8 mouse cellular contexts compared by ENCODE assay signal in the genomic region with DNA sequence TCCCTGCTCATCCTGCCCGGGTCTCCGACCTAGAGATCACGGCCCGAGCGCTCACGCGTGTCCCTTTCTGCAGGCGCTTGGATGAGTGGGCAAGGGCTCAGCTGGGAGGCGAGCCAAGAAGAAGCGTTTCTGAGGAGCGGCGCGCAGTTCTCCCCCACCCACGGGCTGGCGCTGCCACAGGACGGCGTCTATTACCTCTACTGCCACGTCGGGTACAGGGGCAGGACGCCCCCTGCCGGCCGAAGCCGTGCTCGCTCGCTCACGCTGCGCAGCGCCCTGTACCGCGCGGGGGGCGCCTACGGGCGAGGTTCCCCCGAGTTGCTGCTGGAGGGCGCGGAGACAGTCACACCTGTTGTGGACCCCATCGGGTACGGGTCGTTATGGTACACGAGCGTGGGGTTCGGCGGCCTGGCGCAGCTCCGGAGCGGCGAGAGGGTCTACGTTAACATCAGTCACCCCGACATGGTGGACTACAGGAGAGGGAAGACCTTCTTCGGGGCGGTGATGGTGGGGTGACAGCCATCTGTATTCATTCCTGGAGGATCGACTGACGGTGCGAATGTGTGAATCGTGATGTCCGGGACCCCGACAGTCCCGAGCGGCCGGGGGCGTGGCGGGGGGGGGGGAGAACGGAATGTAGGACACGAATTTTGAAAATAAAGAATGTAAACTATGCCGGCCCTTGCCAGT. TPM values are rescaled to one million over a fixed set of nuclear protein-coding genes. Genes with fewer than 3 reads are reported as not detected.
DNase-seq lines count a peak whose midpoint lies in the region; ATAC-seq and TF ChIP-seq lines count a peak whose summit lies in the region.

No protein-coding gene starts in this region.

- in situ Hi-C loops in Patski (cut with MboI; ENCODE audit: low pct_unique_long_range_greater_than_20kb): no loop called here

- H3K27me3 ChIP-seq in Patski: no peaks in the 10 kb centered on the region
- peaks cover 8% of the 10 kb centered on the region; the same call in 1 of the 2 replicates for H3K27me3 ChIP-seq in hindbrain, postnatal 0 days (ENCODE audit: insufficient read depth, low read length)

- TF ChIP-seq CTCF in Patski (IDR thresholded peaks at IDR 0.05): peak; percentile 100
- TF ChIP-seq CTCF in hindbrain, postnatal 0 days (IDR thresholded peaks at IDR 0.05; ENCODE audit: low read depth): peak; percentile 75

- H3K4me2 ChIP-seq in hindbrain, postnatal 0 days (ENCODE audit: low read depth, low read length): peak overlapping the region; percentile 69

- intact Hi-C loops in left cerebral cortex, postnatal 14 days (cut with DNase I): no loop called here

- WGBS in hindbrain, postnatal 0 days: 1% methylated on average over 66 of the region's 66 CpGs

- peak; percentile 13 for DNase-seq in Patski (ENCODE audit: low read depth, low spot score)
- DNase-seq in cerebellum, postnatal 36 days: peak; percentile 39 to 68
- peak; percentile 70 for DNase-seq in gastrocnemius, adult 18-20 months (ENCODE audit: low spot score)
- DNase-seq in hindbrain, postnatal 0 days (ENCODE audit: low spot score): peak; percentile 85
- DNase-seq in left cerebral cortex, postnatal 14 days (ENCODE audit: low spot score in 2 of 2): peak; percentile 85 to 94
- DNase-seq in right cerebral cortex, postnatal 14 days: peak; percentile 90
- DNase-seq in urinary bladder, postnatal 25 days (ENCODE audit: low spot score): peak; percentile 74

- POLR2A ChIA-PET in Patski (lab: Charles Lee): no interaction called here

- H3K4me3 ChIP-seq in hindbrain, postnatal 0 days (ENCODE audit: low read length): peak overlapping the region; percentile 42

- H3K27ac ChIP-seq in hindbrain, postnatal 0 days: no peak overlapping the region

- ATAC-seq in Patski: peak; percentile 27
- peak; percentile 92 for ATAC-seq in hindbrain, postnatal 0 days
- peak; percentile 79 for ATAC-seq in megakaryocyte progenitor cell, adult 5-6 weeks (replicated peaks; ENCODE audit: poor library complexity)

- H3K4me1 ChIP-seq in hindbrain, postnatal 0 days (ENCODE audit: insufficient read depth, low read length): no peaks in the 10 kb centered on the region

- CTCF ChIA-PET in Patski (lab: Charles Lee): interaction anchor here (0.7 to 1.1 kb wide), 2 partner anchors 11 to 36 kb away, joined by 3 read pairs; no protein-coding TSS in a partner anchor

- H3K9ac ChIP-seq in hindbrain, postnatal 0 days (replicated peaks; ENCODE audit: low read length): peak overlapping the region; percentile 22

- no peaks in the 10 kb centered on the region for H3K9me3 ChIP-seq in hindbrain, postnatal 0 days (ENCODE audit: low read length)

- no peaks in the 10 kb centered on the region for H3K36me3 ChIP-seq in hindbrain, postnatal 0 days (ENCODE audit: insufficient read depth, low read length)

RNA-seq across cellular contexts. Expression of a gene that starts 1.5 kb away (rescaled TPM):
- polyA plus RNA-seq in Patski (2021): not detected
- under 1 TPM in 1 of 2 experiments, not detected in 1; 0.38 TPM for total RNA-seq in gastrocnemius, adult 18-20 months (2021)
- total RNA-seq in hindbrain, postnatal 0 days (2014; rRNA removed): 1.6 TPM in 1 of 2 replicates, not detected in the other
- polyA plus RNA-seq in hindbrain, postnatal 0 days (2015; fragmentation: Nextera tagmentation; extraction: Ambion mirVana): 1.2 and 1.8 TPM in 2 replicates
- total RNA-seq in left cerebral cortex, postnatal 14 days (2021): 1 to 10 TPM in 1 of 2 experiments, under 1 TPM in 1; 0.55 to 1.0 TPM
- 0.22 and 0.81 TPM in 2 replicates for total RNA-seq in megakaryocyte progenitor cell, adult 5-6 weeks (2015)
- total RNA-seq in megakaryocyte progenitor cell, adult 5-6 weeks (2017): 0.47 and 4.4 TPM in 2 replicates

RNA-seq across cellular contexts. Expression of a gene that starts 6.0 kb away (rescaled TPM):
- polyA plus RNA-seq in Patski (2021): not detected
- total RNA-seq in gastrocnemius, adult 18-20 months (2021): not detected
- total RNA-seq in hindbrain, postnatal 0 days (2014; rRNA removed): 0.18 and 0.52 TPM in 2 replicates
- 0.09 TPM in 1 of 2 replicates, not detected in the other for polyA plus RNA-seq in hindbrain, postnatal 0 days (2015; fragmentation: Nextera tagmentation; extraction: Ambion mirVana)
- total RNA-seq in left cerebral cortex, postnatal 14 days (2021): not detected
- total RNA-seq in megakaryocyte progenitor cell, adult 5-6 weeks (2015): 18.6 and 33.2 TPM in 2 replicates
- total RNA-seq in megakaryocyte progenitor cell, adult 5-6 weeks (2017): 11.1 and 16.4 TPM in 2 replicates

RNA-seq across cellular contexts. Expression of a gene that starts 7.5 kb away (rescaled TPM):
- not detected for polyA plus RNA-seq in Patski (2021)
- 1 to 10 TPM in 1 of 2 experiments, not detected in 1; 1.1 TPM for total RNA-seq in gastrocnemius, adult 18-20 months (2021)
- 10.8 and 25.0 TPM in 2 replicates for total RNA-seq in hindbrain, postnatal 0 days (2014; rRNA removed)
- polyA plus RNA-seq in hindbrain, postnatal 0 days (2015; fragmentation: Nextera tagmentation; extraction: Ambion mirVana): 8.0 and 8.7 TPM in 2 replicates
- total RNA-seq in left cerebral cortex, postnatal 14 days (2021): 1 to 10 TPM; 5.8 to 7.8 TPM
- total RNA-seq in megakaryocyte progenitor cell, adult 5-6 weeks (2015): 65.2 and 70.1 TPM in 2 replicates
- 47.2 and 99.6 TPM in 2 replicates for total RNA-seq in megakaryocyte progenitor cell, adult 5-6 weeks (2017)

RNA-seq across cellular contexts. Expression of a gene that starts 9.4 kb away (rescaled TPM):
- polyA plus RNA-seq in Patski (2021): 0.14 TPM
- under 1 TPM; 0.43 to 0.48 TPM for total RNA-seq in gastrocnemius, adult 18-20 months (2021)
- total RNA-seq in hindbrain, postnatal 0 days (2014; rRNA removed): 0.47 TPM in 1 of 2 replicates, not detected in the other
- polyA plus RNA-seq in hindbrain, postnatal 0 days (2015; fragmentation: Nextera tagmentation; extraction: Ambion mirVana): 0.85 and 1.3 TPM in 2 replicates
- total RNA-seq in left cerebral cortex, postnatal 14 days (2021): under 1 TPM; 0.42 to 0.72 TPM
- not detected in 2 replicates for total RNA-seq in megakaryocyte progenitor cell, adult 5-6 weeks (2015)
- not detected in 2 replicates for total RNA-seq in megakaryocyte progenitor cell, adult 5-6 weeks (2017)

RNA-seq across cellular contexts. Expression of a gene that starts 19.9 kb away (rescaled TPM):
- 0.14 TPM for polyA plus RNA-seq in Patski (2021)
- total RNA-seq in gastrocnemius, adult 18-20 months (2021): 1 to 10 TPM in 1 of 2 experiments, under 1 TPM in 1; 0.84 to 1.1 TPM
- 0.21 and 2.4 TPM in 2 replicates for total RNA-seq in hindbrain, postnatal 0 days (2014; rRNA removed)
- polyA plus RNA-seq in hindbrain, postnatal 0 days (2015; fragmentation: Nextera tagmentation; extraction: Ambion mirVana): 9.5 and 10.9 TPM in 2 replicates
- 10 to 100 TPM; 10.6 to 12.3 TPM for total RNA-seq in left cerebral cortex, postnatal 14 days (2021)
- 5.8 and 12.4 TPM in 2 replicates for total RNA-seq in megakaryocyte progenitor cell, adult 5-6 weeks (2015)
- 8.9 and 11.5 TPM in 2 replicates for total RNA-seq in megakaryocyte progenitor cell, adult 5-6 weeks (2017)

Comparison
In these comparisons a context has a peak if more than half of its experiments do, and no peak if none do; other contexts are left out.
1. ATAC-seq: peak in every context shown above with its lines; median percentile 92 in hindbrain, postnatal 0 days; 79 in megakaryocyte progenitor cell, adult 5-6 weeks; 27 in Patski.
2. DNase-seq: peak in every context shown above with its lines; median percentile 90 in right cerebral cortex, postnatal 14 days; 90 in left cerebral cortex, postnatal 14 days; 85 in hindbrain, postnatal 0 days; 74 in urinary bladder, postnatal 25 days; 70 in gastrocnemius, adult 18-20 months; 54 in cerebellum, postnatal 36 days; 13 in Patski.